Mouse (Mus musculus) heart, adult 8-10 months (tissue): ENCODE measurements around the gene March8. TPM values are rescaled to one million over a fixed set of nuclear protein-coding genes. Genes with fewer than 3 reads are reported as not detected.
"Not testable (repeated sequence)": the region's sequence is repeated elsewhere in the genome, so short reads cannot be mapped to it uniquely, and the experiment has no call there.

Experiments
- DNase-seq: peaks from one replicate; pipeline ENCODE4 v3.0.0; 2022; ENCODE audit warnings: low spot score
- total RNA-seq, 4 experiments: library from RNA; stranded (reverse); gene quantifications; 2 replicates each; pipeline ENCODE4 v1.2.4; 2022

The March8 gene
- 10 to 100 TPM; 43.4 to 45.4 (median 44.6) TPM for total RNA-seq

DNA sequence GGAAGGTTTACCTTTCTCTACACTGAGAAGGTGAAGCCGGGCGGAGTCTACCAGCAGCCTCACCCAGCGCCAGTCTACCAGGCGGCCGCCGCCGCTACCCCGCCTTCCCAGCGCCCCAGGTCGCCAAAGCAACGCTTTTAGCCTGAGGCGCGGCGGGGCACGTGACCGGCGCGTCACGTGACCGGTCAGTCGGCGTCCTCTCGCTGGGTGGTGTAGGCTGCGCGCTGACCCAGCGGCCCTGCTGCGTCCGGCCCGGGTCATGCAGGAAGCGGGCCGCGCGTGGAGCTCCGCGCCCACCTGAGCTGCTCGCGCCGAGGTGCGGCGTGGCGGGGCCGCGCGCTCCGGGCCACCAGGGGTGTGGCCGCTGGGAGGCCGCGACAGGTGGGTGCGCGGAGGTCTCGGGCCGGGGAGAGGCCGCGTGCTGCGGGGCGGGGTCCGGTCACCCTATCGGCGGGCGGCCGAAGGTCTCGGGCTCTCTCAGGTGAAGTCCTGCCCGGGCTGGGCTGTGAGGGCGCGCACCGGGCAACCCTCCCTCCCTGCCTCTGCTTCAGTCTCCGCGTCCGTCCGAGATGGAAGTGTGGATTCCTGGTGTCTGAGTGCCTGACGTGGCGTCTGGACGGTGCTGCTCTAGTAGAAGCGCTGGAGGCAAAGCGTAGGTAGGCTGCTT, at the start of gene March8:
Gene March8 (plus strand): TSS at position 190 of the 667 bp plus-strand sequence.
- peak; percentile 83 for DNase-seq

DNA sequence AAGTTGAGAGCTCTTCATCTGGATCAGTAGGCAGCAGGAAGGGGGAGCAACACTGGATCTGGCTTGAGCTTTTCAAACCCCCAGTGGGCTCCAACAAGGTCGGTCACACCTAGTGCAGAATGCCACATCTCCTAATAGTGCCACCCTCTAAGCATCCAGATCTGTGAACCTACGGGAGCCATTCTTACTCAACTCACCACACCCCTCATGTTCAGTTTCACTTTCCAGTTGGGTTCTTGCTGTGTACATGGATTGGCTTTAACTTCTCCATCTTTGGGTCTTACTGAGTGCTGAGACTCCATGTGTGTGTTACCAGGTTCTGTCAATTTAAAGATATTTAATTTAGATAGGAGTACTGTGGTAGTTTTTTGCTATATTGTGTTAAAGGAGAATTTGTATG, 26.4 kb upstream of the March8 start:
- DNase-seq, result no peak

DNA sequence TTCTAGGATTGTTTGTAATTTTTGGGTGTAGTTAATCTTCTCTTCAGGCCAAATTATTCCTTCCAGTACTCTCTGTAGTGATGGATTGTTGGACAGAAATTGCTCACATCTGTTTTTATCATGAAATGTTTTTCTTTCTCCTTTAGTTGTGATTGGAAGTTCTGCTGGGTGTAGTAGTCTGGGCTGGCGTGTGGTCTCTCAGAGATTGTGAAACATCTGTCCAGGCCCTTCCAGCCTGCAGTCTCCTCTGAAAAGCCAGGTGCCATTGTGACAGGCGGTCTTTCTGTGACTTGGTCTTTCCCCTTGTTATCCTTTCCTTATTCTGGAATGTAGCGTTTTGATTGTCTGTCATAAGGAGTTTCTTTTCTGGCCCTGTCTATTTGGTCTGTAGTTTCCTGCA, 18.6 kb upstream of the March8 start:
- peak; percentile 10 for DNase-seq

DNA sequence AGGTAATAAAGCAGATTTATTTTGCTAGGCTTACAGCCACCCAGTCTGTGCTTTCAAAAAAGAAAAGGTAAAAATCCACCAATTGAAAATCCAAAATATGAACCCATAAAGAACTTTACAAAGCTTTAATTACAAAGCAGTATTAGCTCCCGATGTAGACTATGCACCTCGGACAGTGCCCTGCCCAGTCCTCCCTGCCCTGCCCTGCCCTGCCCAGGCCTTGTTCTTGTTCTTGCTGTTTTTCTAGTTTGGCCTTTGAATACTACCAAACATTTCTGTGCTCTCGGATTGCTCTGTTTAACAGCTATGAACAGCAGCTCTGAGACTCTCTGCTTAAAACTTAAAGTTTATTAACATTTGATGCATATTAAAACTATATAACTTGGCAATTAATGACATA, 11.2 kb upstream of the March8 start:
- DNase-seq, result no peak

DNA sequence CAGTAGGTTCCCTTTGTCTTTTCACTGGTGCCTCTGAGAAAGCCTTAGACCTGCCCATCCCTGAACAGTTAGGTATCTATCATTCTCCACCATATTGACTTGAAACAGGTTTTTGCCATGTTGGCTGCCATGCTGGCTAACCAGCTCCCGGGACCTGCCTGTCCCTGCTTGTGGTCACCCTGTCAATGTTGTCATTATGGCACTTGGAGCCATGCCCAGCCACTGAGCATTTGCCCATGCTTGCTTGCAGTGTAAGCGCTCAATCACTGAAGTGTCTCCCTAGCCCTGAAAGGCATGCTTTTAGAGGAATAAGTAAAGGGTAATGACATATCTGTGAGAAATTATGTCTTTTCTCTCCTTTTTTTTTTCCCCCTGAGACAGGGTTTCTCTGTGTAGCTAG, 6.4 kb upstream of the March8 start:
- DNase-seq, result no peak

DNA sequence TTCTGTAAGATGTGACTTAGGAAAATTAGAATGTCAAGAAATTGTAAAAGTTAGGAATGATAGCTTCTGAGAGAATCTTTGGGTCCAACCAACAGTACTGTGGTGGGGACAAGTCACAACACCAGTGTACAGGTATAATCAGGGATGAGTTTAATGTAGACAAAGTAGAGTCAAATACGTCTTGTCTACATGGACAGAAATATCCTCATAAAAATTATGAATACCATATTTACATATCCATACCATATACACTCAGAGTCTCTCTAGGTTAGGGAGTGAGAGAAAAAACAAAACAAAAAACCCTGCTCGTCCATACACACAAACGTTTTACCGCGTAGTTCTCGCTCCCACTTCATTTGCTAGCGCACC, 374 bp upstream of the March8 start:
- no peak for DNase-seq

DNA sequence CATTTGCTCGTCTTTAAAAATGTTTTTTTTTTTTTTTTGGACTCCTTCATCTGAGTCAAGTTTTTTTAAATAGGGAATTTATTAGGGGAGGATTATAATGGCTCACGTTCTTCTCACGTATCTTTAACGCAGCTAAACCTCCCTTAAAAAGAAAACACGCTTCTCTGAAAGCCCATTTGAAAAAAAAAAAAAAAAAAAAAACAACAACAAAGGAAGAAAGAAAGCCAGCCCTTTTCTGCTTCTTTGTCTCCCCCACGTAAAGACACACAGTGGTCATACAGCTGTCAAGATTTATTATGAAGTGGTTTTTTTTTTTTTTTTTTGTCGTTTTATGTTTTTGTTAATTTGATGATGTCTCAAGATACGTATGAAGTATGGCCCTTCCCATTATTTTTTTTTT, 696 bp downstream of the March8 start:
- no peak for DNase-seq

DNA sequence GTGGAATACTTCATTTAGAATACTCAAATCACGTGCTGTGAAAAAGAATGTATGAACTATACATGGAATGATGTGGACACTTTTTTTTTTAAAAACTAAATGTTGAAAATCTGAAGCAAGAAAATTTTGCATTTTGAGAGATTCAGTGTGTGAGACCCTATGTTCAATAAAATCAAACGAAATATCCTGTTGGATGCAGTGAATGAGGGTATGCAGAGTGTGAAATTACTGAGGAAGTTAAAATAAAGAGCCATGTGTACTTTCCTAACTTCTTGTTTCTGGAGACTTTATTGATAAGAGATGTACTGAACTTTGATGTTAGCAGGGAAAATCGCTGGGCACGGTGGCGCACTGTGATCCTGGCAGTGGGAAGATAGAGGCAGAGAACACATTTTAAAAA, 1.3 kb downstream of the March8 start:
- no peak for DNase-seq

DNA sequence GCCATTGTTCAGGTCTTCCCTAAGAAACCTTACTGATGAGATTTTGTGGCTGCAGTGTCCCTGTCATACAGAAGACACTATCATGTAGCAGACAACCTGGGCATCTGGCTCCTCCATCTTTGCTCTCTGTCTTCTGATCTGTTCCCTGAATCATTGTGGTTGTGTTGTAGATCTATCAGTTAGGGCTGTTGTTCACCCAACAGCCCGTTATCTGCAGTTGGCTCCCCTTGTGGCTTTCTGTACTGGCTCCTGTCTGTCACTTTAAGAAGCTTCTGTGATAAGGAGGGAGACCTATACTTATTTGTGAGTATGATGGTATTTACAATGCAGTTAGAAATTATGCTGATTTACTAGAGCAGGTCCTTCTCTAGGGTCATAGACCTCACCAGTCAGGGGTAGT, 2.7 kb downstream of the March8 start:
- no peak for DNase-seq

DNA sequence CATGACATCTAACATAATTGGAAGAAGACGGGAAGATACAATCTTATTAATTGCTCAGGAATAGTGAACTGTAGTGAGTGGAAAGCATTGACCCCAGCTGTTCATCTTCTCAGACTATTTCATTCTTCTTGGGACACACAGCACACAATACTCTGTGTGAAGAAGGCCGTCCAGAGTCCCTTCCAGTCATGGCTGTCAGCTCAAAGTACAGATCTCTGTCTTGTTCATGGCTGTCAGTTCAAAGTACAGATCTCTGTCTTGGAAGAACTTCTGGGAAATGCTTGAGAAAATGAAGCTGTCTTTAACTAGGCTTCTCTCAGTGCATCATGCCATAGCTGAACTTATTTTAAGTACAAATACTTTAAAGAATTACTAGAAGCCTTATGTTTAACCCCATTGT, 10.1 kb downstream of the March8 start:
- DNase-seq, result no peak

DNA sequence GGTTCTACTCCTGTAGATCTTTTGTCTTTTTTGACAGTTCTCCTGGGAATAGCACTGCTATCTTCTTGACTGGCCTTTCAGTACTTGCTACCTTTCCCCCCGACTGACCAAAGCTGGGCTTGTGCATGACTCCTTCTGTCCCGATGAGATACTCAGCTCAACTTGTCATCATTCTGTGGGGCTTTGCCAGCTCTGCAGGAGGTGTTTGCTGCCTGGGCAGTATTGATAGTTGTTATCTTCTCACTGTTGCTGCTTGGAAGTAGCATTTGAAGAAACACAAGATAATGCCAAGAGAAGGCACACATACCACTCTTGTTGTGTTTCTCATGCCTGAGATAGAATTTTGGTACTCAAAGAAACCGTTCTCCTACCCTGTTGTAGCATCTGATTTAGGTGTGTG, 12.2 kb downstream of the March8 start:
- no peak for DNase-seq

DNA sequence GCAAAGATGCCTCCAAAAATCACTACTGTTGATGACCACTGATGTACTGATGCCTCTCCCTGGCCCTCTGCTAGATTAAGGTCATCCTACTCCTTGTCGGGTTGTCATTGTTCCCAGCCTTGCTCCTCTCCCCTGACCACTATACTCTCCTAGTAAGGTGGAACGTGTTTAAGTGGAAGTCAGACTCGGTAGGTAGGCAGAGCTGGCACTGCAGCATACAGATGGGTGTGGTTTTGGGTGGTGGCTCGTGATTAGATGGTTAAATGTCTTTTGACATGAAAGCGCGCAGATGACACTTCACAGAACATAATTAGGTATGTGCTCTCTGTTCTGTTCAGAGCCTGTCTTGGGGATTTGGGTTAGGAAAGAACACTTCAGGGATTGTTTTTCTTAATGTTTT, 12.8 kb downstream of the March8 start:
- no peak for DNase-seq

DNA sequence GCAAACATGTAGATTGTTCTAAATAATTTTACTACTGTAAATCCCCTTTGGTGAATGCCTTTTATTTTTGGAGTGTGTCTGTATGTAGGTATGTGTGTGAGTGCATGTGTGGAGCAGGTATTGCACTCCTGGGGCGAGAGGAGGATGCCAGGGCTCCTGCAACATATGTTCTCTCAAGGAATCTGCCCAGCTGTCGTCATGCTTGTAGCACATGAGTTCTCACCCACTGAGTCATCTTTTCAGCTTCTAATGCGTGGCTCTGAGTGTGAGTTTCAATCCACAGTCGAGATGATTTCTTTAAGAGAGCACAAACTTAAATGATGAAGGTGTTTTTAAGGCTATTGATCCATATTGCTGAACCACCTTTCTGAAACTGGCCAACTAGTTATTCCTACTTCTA, 13.7 kb downstream of the March8 start:
- no peak for DNase-seq

DNA sequence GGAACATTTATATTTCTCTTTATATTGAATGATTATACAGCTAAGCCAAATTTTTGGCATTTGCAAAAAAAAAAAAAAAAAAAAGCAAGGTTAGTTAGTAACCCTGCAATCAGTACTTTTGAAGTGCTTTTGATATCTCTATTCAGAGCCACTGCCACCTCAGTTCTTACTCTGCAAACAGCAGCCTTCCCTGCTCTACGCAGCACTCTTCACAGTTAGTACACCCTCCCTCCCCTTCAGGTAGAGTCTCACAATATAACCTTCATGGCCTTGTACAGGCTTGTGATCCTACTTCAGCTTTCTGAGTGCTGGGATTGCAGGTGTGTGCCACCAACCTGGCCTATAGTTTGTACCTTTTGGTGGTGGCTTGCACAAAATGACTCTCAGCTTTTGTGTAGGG, 15.6 kb downstream of the March8 start:
- DNase-seq, result no peak

DNA sequence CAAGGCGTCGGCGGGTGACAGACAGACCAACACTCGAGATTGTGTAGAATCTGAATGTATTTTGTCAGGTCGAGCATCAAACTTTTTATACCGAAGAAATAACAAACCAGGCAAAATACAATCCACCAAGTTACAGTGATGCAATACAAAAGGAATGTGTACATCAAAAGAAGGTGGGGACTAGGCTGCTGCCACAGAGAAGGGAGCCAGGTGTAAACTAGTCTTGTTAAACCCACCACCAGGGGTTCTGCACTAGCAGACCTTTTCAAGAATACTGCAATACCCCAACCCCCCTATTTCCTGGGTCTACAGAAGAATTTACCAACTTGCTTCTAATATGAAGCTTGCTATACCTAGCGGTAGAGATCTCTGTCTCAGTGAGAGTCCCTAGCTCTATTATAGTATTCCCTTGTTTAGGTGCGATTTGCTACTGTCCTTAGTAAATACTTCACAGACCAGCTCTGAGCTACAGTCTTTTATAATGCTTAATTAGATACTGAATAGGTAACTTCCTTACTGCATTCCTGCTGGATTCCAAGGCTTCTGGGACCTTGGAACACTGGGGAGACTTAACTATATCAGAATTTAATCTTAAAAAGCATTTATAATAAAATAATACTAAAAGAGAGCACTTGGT, 18.6 kb downstream of the March8 start:
- not testable (repeated sequence) for DNase-seq

DNA sequence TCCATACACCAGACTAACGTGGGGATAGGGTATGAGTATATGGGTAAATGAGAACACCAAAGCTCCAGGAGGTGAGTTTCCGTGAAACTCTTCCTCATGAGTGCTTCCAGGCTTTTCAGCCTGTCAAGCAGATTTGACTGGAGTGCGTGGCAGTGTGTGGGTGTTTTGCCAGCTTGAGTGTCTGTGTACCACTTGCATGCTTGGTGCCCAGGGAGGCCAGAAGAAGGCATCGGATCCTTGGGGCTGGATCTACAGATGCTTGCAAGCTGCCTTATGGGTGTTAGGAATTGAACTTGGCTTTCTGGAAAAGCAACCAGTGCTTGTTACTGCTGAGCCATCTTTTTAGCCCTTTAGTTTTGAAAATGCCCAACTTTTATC, 19.1 kb downstream of the March8 start:
- no peak for DNase-seq

DNA sequence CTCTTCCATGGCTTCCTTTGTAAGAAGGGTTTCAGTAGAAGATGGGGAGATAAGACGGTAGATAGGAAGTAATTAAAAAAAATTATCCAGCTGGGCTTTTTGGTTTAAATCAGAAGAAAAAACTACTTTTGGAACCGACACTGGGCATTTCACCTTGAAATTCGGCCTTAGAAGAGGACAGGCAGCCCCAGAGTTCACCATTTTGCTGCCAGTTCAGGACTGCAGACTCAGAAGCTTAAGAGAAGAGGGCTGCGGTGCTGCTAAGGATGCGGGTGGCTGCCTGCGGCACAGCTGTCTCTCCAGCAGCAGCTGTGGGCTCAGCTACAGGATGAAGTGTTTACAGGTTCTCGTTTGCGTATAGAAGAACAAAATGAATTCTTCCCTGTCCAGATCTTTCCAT, 20.2 kb downstream of the March8 start:
- DNase-seq, result no peak

DNA sequence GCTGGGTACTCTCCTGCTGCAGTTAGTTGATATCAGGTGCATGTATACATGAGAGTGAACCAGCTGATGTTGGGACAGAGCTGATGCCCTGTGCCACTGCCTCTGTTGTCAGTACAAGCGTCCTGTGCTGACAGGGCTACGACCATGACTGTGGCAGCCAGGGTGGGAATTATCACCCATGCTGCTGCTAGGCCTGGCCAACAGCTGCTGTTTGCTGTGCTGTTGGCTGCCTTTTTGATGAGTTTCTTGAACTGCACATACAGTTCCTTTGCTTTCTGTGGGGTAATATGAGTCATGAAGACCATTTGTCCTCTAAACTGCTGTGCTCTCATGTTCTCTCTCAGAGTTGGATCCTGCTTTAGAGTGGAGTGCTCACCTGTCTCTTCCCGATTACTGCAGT, 21.4 kb downstream of the March8 start:
- no peak for DNase-seq

DNA sequence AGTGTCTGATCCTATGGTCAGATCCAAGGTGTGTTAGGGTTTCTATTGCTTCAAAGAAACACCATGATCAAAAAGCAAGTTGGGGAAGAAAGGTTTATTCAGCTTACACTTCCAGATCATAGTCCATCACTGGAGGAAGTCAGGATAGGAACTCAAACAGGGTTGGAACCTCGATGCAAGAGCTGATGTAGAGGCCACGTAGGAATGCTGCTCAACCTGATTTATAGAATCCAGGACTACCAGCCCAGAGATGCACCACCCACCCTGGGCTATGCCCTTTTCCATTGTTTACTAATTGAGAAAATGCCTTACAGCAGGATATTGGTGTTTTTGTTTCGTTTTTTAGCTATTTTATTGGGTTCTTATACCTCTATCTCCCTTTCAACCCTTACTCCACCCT, 23.6 kb downstream of the March8 start:
- no peak for DNase-seq

DNA sequence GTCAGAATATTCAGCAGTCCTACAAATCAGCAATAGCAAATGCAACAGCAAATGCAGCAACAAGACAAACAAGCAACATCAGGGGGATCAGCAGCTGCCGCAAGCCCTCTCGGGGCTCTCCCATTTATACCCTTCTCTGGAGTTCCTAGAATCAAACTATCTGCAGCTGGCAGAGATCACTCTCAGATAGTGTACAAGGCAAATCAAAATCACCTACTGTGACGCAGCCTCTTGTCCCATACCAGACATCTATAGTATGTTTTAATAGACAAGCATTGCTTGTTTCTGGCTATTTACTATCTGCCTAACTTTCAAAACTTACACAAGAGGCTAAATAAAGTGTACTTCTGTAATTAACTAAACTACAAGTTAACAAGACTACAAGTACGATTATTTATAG, 24.2 kb downstream of the March8 start:
- DNase-seq, result no peak

DNA sequence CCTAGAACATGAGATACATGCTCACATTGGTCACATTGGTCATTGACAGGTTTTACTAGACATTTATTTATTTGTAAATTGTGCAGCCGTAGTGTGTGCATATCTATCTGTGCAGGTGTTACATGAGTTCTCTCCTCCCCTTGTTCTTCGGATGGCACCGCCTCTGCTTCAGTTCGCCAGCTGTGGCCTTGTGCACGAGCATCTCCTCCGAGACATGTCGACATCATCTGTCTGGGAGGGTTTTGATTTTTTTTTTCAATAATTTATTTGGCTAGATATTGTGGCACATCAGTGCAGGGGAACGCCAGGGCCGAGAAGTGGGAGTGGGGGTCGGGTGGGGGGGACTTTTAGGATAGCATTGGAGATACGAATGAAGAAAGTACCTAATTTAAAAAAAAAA, 30.1 kb downstream of the March8 start:
- DNase-seq, result no peak

DNA sequence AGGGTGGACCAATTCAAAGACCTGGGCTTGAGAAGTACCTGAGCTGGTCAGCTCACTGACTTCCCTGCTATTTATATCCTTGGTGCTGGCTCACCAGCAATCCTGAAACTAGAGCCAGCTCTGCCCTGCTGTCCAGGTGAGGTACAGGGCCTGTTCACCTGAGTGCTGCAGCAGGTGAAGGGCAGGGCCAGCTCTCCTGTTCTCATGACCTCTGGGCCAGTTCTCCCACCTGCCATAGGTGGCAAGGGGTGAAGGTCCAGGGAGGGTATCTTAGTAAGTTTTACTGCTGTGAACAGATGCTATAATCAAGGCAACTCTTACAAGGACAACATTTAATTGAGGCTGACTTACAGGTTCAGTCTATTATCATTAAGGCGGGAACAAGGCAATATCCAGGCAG, 32.0 kb downstream of the March8 start:
- DNase-seq, result no peak

DNA sequence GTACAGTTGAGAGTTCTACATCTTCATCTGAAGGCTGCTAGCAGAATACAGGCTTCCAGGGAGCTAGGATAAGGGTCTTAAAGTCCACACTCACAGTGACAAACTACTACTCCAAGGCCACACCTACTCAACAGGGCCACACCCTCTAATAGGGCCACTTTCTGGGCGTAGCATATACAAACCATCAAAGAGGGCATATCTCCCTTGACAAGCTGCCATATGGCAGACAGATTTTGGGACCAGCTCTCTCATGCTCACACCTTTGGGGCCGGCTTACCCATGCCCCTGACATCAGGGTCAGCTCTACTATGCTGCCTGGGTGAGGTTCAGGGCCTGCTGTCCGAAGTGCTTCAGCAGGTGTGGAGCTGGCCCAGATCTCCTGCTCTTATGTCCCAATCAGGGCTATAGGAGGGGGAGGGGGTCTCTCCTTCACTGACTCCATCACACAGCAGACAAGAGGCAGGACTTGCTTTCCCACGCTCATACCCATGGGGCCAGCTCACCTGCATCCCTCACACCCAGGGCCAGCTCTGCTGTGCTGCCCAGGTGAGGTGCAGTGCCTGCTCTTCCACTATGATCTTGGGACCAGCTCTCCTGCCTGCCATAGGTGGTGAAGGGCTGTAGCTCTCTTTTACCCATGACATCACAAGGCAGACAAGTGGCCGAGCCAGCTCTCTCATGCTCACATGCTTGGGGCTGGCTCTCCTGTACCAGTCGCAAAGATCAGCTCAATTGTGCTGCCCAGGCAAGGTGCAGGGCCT, 32.6 kb downstream of the March8 start:
- no peak for DNase-seq
